Mouse (Mus musculus) E14TG2a.4 (cell line): ENCODE measurements around the gene E2f4.

Source experiments
- CTCF ChIP-seq: conservative IDR thresholded peaks from 2 replicates; pipeline ENCODE4 v1.5.1; 2014; ENCODE audit warnings: low read length
- NANOG ChIP-seq: IDR thresholded peaks from 2 replicates; pipeline ENCODE4 v1.6.1; 2014; ENCODE audit warnings: borderline replicate concordance, low read length, mixed read lengths

- TF ChIP-seq CTCF (no peak), NANOG (no peak)
Observed at GRCm38 (mm10) chr8:105298351-105299252, 1.1 kb downstream of the E2f4 start.
